ENCODE assay signal across 7 mouse cellular contexts in genomic region chr8:105345061-105345975, GRCm38 (mm10). TPM values are rescaled to one million over a fixed set of nuclear protein-coding genes. Genes with fewer than 3 reads are reported as not detected.
DNase-seq lines count a peak whose midpoint lies in the region; ATAC-seq lines count a peak whose summit lies in the region.

No protein-coding gene starts in this region.

- WGBS in limb, embryonic 15.5 days: 51% methylated on average over 7 of the region's 7 CpGs
- WGBS in stomach, embryonic 15.5 days: 33% methylated on average over 7 of the region's 7 CpGs

- no peaks in the 10 kb centered on the region for H3K36me3 ChIP-seq in limb, embryonic 15.5 days
- H3K36me3 ChIP-seq in stomach, embryonic 15.5 days: no peaks in the 10 kb centered on the region

- ATAC-seq in limb, embryonic 15.5 days (ENCODE audit: insufficient number of reproducible peaks, low FRiP score, low TSS enrichment, low read depth): no peak
- no peak for ATAC-seq in stomach, embryonic 15.5 days (ENCODE audit: insufficient read depth, low FRiP score, low read depth)

- no peak overlapping the region for H3K9ac ChIP-seq in limb, embryonic 15.5 days
- H3K9ac ChIP-seq in stomach, embryonic 15.5 days: no peak overlapping the region

- peak; percentile 41 to 51 for DNase-seq in spleen, postnatal 36 days (ENCODE audit: low spot score in 2 of 2)
- no peak for DNase-seq in spleen, postnatal 10 days (ENCODE audit: low spot score in 2 of 2)
- DNase-seq in fat pad, adult 2 months (ENCODE audit: extremely low read depth, low read depth, low spot score): peak; percentile 55
- no peak for DNase-seq in retina, embryonic 14.5 days (ENCODE audit: low spot score)
- no peak for DNase-seq in layer of hippocampus, postnatal 25 days (ENCODE audit: extremely low spot score in 1 of 2, low spot score in 1 of 2)

- no peak overlapping the region for H3K4me2 ChIP-seq in limb, embryonic 15.5 days
- peak overlapping the region; percentile 96 for H3K4me2 ChIP-seq in stomach, embryonic 15.5 days

- H3K27ac ChIP-seq in limb, embryonic 15.5 days: peak overlapping the region; percentile 22
- peak overlapping the region; percentile 88 for H3K27ac ChIP-seq in stomach, embryonic 15.5 days

- peaks cover 54% of the 10 kb centered on the region for H3K4me1 ChIP-seq in limb, embryonic 15.5 days
- peaks cover 52% of the 10 kb centered on the region for H3K4me1 ChIP-seq in stomach, embryonic 15.5 days

- H3K9me3 ChIP-seq in limb, embryonic 15.5 days: no peaks in the 10 kb centered on the region
- H3K9me3 ChIP-seq in stomach, embryonic 15.5 days: no peaks in the 10 kb centered on the region

- H3K27me3 ChIP-seq in limb, embryonic 15.5 days: no peaks in the 10 kb centered on the region
- H3K27me3 ChIP-seq in stomach, embryonic 15.5 days (replicated peaks): 0 out of 2 replicates have a peak, but pooled peaks cover 5% of the 10 kb centered on the region

- H3K4me3 ChIP-seq in limb, embryonic 15.5 days: no peak overlapping the region
- no peak overlapping the region for H3K4me3 ChIP-seq in stomach, embryonic 15.5 days (replicated peaks)

RNA-seq across cellular contexts. Expression of gene Fhod1, which starts 2.4 kb away (rescaled TPM):
- polyA plus RNA-seq in limb, embryonic 15.5 days (2015; fragmentation: Nextera tagmentation; extraction: Ambion mirVana): 1.6 and 1.8 TPM in 2 replicates
- 2.5 and 3.0 TPM in 2 replicates for polyA plus RNA-seq in stomach, embryonic 15.5 days (2015; fragmentation: Nextera tagmentation; extraction: Ambion mirVana)
- 1 to 10 TPM; 1.7 to 2.8 TPM for total RNA-seq in layer of hippocampus, postnatal 25 days (2021)

RNA-seq across cellular contexts. Expression of gene Slc9a5, which starts 3.3 kb away (rescaled TPM):
- 2.7 and 2.9 TPM in 2 replicates for polyA plus RNA-seq in limb, embryonic 15.5 days (2015; fragmentation: Nextera tagmentation; extraction: Ambion mirVana)
- polyA plus RNA-seq in stomach, embryonic 15.5 days (2015; fragmentation: Nextera tagmentation; extraction: Ambion mirVana): 1.9 and 2.0 TPM in 2 replicates
- total RNA-seq in layer of hippocampus, postnatal 25 days (2021): 10 to 100 TPM; 12.5 to 13.4 TPM

RNA-seq across cellular contexts. Expression of gene Tmem208, which starts 19.2 kb away (rescaled TPM):
- 120 and 129 TPM in 2 replicates for polyA plus RNA-seq in limb, embryonic 15.5 days (2015; fragmentation: Nextera tagmentation; extraction: Ambion mirVana)
- polyA plus RNA-seq in stomach, embryonic 15.5 days (2015; fragmentation: Nextera tagmentation; extraction: Ambion mirVana): 131 and 132 TPM in 2 replicates
- total RNA-seq in layer of hippocampus, postnatal 25 days (2021): 10 to 100 TPM; 40.7 to 45.2 TPM

RNA-seq across cellular contexts. Expression of gene Lrrc29, which starts 19.2 kb away (rescaled TPM):
- polyA plus RNA-seq in limb, embryonic 15.5 days (2015; fragmentation: Nextera tagmentation; extraction: Ambion mirVana): 1.7 and 1.9 TPM in 2 replicates
- polyA plus RNA-seq in stomach, embryonic 15.5 days (2015; fragmentation: Nextera tagmentation; extraction: Ambion mirVana): 2.3 and 2.5 TPM in 2 replicates
- 1 to 10 TPM; 4.0 to 9.2 TPM for total RNA-seq in layer of hippocampus, postnatal 25 days (2021)

RNA-seq across cellular contexts. Expression of gene Plekhg4, which starts 27.8 kb away (rescaled TPM):
- polyA plus RNA-seq in limb, embryonic 15.5 days (2015; fragmentation: Nextera tagmentation; extraction: Ambion mirVana): 0.55 and 0.88 TPM in 2 replicates
- 0.21 and 0.30 TPM in 2 replicates for polyA plus RNA-seq in stomach, embryonic 15.5 days (2015; fragmentation: Nextera tagmentation; extraction: Ambion mirVana)
- 1 to 10 TPM in 1 of 2 experiments, under 1 TPM in 1; 0.49 to 1.1 TPM for total RNA-seq in layer of hippocampus, postnatal 25 days (2021)

Comparison
In these comparisons a context has a peak if more than half of its experiments do, and no peak if none do; other contexts are left out.
1. DNase-seq: peak in spleen, postnatal 36 days (2 of 2) and fat pad, adult 2 months (single experiment); none in spleen, postnatal 10 days (0 of 2), retina, embryonic 14.5 days (single experiment) and layer of hippocampus, postnatal 25 days (0 of 2).